Mouse (Mus musculus): ENCODE data around the gene Kcnc2. TPM values are rescaled to one million over a fixed set of nuclear protein-coding genes. Genes with fewer than 3 reads are reported as not detected.

The Kcnc2 gene
- polyA plus RNA-seq, 1 experiment from 2014 or later = 6.0 TPM

DNA sequence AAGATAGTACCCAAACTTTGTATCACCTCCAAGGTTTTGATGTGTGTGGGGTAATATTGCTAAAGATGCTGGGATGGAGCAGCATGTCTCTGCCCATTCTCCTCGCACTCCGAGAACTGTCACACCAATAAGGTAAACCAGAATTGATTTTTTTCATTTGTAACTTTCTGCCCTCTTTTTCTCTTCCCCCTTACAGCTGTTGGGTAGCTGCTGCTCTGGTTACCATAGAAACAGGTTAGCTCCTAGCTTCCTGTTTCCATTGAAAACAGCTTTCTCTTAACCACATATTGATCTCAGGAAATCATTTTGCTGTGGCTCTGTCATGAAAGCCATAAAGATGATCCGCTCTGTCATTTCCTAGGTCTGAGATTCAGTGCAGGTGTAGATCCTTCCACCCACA, 7.1 kb downstream of the Kcnc2 start:
- no peak overlapping the region for H3K4me3 ChIP-seq
- no peaks in the 10 kb centered on the region for H3K27me3 ChIP-seq
- no peaks in the 10 kb centered on the region for H3K4me1 ChIP-seq
- no peak overlapping the region for H3K27ac ChIP-seq (replicated peaks)
- 86% methylated on average over 3 of the region's 3 CpGs for WGBS
- no peak for ATAC-seq (replicated peaks)
- no peak overlapping the region for H3K4me2 ChIP-seq (replicated peaks)
- H3K9me3 ChIP-seq = no peaks in the 10 kb centered on the region
- no peaks in the 10 kb centered on the region for H3K36me3 ChIP-seq
- no peak overlapping the region for H3K9ac ChIP-seq (replicated peaks)

DNA sequence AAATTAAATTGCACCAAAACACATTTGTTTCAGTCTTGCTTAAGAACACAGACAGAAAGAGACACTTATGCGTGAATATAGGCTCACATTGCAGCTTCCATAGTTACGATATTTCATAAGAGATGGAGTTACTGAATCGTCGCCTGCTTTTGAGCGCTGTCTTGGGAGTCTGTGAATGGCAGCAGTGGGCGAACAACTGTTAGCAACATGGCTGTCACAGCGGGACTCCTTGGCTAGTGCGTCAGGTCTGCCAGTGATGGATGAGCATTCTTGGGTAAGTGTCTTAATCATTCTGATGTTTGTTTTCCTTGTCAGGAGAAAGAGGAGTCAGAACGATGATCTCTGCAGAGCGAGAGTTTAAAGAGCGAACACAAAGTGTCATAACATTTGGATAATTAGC, 44.2 kb downstream of the Kcnc2 start:
- H3K4me3 ChIP-seq = no peak overlapping the region
- H3K27me3 ChIP-seq = no peaks in the 10 kb centered on the region
- no peak overlapping the region; the same call in 1 of the 2 replicates for H3K4me2 ChIP-seq (replicated peaks)
- WGBS = 48% methylated on average over 11 of the region's 11 CpGs
- H3K36me3 ChIP-seq = no peaks in the 10 kb centered on the region
- no peak overlapping the region for H3K27ac ChIP-seq (replicated peaks)
- peak; percentile 66; the same call in 1 of the 2 replicates for ATAC-seq (replicated peaks)
- no peak overlapping the region for H3K9ac ChIP-seq (replicated peaks)
- no peaks in the 10 kb centered on the region for H3K9me3 ChIP-seq
- H3K4me1 ChIP-seq = no peaks in the 10 kb centered on the region

DNA sequence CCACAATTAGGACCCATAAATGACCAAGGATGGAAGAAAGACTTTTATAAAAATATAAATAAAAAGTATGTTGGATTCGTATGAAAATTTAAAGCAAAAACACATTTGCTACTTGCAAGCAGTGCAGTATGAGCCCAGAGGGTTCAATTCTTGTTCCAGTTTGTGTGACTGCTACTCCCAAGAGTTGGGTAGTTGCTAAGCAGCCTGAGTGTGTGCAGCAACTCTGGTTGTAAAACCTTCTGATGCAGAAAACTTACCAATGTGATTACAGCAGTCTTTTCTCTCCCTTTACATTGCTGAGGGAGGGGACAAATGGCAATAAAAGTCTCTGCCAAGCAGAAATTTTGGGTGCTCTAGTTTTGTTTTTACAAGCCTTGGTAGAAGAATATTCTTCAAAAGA, 46.9 kb downstream of the Kcnc2 start:
- Histone ChIP-seq H3K36me3 (no peaks in the 10 kb centered on the region), H3K9me3 (no peaks in the 10 kb centered on the region), H3K4me3 (no peak overlapping the region), H3K9ac (replicated peaks) (no peak overlapping the region), H3K4me1 (no peaks in the 10 kb centered on the region), H3K27me3 (no peaks in the 10 kb centered on the region), H3K4me2 (replicated peaks) (no peak overlapping the region), H3K27ac (replicated peaks) (no peak overlapping the region)
- no peak for ATAC-seq (replicated peaks)
- WGBS = 97% methylated on average over 1 of the region's 1 CpGs

DNA sequence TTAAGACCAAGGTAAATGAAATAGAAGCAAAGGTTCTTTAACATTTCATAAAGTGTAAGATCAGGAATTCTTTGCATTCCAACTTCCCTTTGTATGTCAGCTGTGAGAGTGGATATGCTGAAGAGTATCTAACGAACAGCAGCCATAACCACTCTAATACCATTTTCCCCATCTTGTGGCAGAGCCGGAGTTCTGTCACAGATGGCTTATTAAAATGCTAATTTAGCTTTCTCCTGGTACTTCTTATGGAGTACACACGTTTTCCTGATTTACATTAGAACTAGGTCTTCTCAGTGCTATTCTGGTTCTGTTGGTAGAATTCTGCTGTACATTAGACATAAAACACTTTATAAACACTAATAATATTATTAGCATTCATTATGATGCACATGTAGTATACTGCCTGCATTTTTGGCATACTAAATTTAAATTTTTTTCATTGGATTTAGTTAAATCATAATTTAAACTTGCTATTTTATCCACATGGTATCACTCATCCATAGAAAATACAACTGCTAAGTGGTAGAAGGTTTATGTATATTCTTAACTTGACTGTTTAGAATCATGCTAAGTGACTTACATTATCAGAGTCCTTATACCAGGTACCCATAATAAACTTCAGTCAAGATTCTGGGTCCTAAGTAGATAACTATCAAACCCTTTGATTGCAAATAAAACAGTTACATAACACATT, 86.9 kb downstream of the Kcnc2 start:
- no peaks in the 10 kb centered on the region for H3K27me3 ChIP-seq
- H3K9ac ChIP-seq (replicated peaks) = no peak overlapping the region
- peak; percentile 85 for ATAC-seq (replicated peaks)
- no peaks in the 10 kb centered on the region for H3K36me3 ChIP-seq
- no peaks in the 10 kb centered on the region for H3K9me3 ChIP-seq
- H3K4me1 ChIP-seq = peaks cover 5% of the 10 kb centered on the region
- no peak overlapping the region for H3K4me3 ChIP-seq
- H3K27ac ChIP-seq (replicated peaks) = peak overlapping the region; percentile 56
- no peak overlapping the region for H3K4me2 ChIP-seq (replicated peaks)
- WGBS = 5% methylated on average over 3 of the region's 3 CpGs

DNA sequence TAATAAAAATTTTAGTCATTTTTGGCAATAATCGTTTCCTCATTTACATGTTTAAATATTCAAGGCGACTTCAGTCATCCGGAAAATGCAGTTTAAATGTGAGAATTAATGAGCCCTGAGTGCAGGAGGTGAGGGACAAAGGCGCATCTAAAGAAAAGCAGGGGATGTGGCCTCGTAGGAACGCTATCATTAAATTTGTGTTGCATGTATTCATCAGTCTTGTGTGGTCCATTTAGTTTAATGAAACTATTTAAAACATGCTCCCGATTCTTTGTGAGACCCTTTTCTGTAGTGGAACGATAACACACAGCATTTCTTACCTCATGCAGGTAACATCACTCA, 87.4 kb downstream of the Kcnc2 start:
- ATAC-seq (replicated peaks) = peak; percentile 57; the same call in 1 of the 2 replicates
- no peaks in the 10 kb centered on the region for H3K9me3 ChIP-seq
- no peak overlapping the region for H3K4me3 ChIP-seq
- no peaks in the 10 kb centered on the region for H3K36me3 ChIP-seq
- no peaks in the 10 kb centered on the region for H3K27me3 ChIP-seq
- no peak overlapping the region for H3K4me2 ChIP-seq (replicated peaks)
- H3K27ac ChIP-seq (replicated peaks) = peak overlapping the region; percentile 55
- 16% methylated on average over 8 of the region's 8 CpGs for WGBS
- no peak overlapping the region for H3K9ac ChIP-seq (replicated peaks)
- peaks cover 5% of the 10 kb centered on the region for H3K4me1 ChIP-seq

DNA sequence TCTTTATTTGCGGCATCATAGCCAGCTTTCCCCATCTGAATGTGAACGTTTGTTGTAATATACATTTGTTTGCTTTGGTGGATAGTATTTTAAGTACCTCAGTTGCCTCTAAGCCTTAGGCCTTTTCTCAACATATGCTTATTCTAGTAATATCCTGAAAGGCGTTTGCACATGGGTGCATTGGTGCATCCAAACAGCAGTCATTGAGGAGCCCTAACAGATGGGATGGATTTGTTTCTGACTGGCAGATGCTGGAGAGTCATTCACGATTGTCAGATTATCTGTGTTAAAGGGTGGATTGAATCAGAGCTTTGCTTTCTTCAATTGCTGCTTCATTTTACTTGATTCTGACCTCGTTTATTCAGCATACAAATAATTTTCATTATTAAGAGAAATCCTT, 89.8 kb downstream of the Kcnc2 start:
- Histone ChIP-seq H3K27ac (replicated peaks) (peak overlapping the region; percentile 32; the same call in 1 of the 2 replicates), H3K36me3 (no peaks in the 10 kb centered on the region), H3K27me3 (no peaks in the 10 kb centered on the region), H3K4me2 (replicated peaks) (no peak overlapping the region), H3K9me3 (no peaks in the 10 kb centered on the region), H3K4me3 (no peak overlapping the region), H3K4me1 (peaks cover 5% of the 10 kb centered on the region), H3K9ac (replicated peaks) (no peak overlapping the region)
- WGBS = 57% methylated on average over 5 of the region's 5 CpGs
- no peak; the same call in 1 of the 2 replicates for ATAC-seq (replicated peaks)

DNA sequence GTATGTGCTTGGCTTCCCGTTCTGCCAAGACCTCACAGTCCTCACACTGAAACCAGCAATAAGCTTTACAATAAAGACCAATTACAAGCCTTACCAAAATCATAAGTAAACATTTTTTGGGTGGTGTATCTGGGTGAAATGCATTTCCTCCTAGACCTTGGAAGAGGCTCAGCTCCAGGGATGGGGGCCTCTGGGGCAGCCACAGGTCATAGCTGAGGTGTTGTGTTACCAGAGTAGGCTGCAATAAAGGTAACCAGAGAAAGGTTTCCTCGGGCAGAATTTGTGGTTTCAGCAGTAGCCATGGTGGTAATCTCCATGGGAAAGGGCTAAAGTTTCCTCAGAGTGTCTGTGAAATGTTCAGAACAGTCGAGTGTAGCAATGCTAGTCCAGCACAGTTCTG, 97.4 kb downstream of the Kcnc2 start:
- H3K9ac ChIP-seq (replicated peaks) = no peak overlapping the region
- no peaks in the 10 kb centered on the region for H3K9me3 ChIP-seq
- WGBS = 83% methylated on average over 3 of the region's 3 CpGs
- no peak overlapping the region for H3K27ac ChIP-seq (replicated peaks)
- no peaks in the 10 kb centered on the region for H3K36me3 ChIP-seq
- no peak overlapping the region for H3K4me3 ChIP-seq
- H3K4me1 ChIP-seq = no peaks in the 10 kb centered on the region
- no peaks in the 10 kb centered on the region for H3K27me3 ChIP-seq
- ATAC-seq (replicated peaks) = no peak
- no peak overlapping the region for H3K4me2 ChIP-seq (replicated peaks)

DNA sequence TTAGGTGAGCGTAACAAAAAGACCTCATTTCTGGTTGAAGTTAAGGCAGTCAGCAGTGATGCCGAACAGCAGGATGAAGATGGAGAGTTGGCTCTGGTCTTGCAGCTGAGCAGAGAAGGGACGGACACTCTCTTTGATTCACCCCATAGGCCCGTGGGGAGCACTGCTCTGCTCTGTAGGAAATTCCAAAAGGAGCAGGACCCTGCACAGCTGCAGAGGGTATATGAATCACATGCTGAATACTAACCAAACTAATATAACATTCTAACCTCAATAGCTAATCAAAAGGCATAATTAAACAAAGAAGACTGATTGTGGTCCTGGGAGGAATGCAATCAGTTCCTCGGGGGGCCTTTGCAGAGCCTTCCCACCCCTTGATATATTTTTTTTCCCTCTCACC, 106.2 kb downstream of the Kcnc2 start:
- 0 out of 2 replicates have a peak, but pooled peaks cover 6% of the 10 kb centered on the region for H3K4me1 ChIP-seq
- peak; percentile 78 for ATAC-seq (replicated peaks)
- 79% methylated on average over 5 of the region's 5 CpGs for WGBS
- H3K27ac ChIP-seq (replicated peaks) = no peak overlapping the region
- no peak overlapping the region for H3K9ac ChIP-seq (replicated peaks)
- no peaks in the 10 kb centered on the region for H3K9me3 ChIP-seq
- H3K27me3 ChIP-seq = no peaks in the 10 kb centered on the region
- no peaks in the 10 kb centered on the region for H3K36me3 ChIP-seq
- no peak overlapping the region for H3K4me2 ChIP-seq (replicated peaks)
- no peak overlapping the region for H3K4me3 ChIP-seq

DNA sequence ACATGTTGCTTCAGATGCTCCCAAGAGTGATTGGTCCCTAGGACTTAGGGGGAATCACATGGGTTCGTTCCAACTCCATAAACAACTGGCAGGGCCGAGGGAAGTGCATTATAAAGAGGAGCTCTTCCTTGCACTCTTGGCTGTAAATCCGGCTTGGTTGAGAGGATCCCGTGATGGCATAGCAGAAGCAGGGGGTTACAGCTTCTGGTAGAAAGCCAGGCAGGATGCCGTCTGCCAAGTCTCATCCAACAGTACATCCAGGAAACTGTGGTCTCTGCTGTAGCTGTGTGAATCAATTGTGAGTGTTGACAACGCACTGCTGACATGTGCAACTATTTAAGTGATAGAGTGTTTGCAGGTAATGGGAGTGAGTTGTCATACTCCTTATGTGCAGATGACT, 107.5 kb downstream of the Kcnc2 start:
- no peak for ATAC-seq (replicated peaks)
- WGBS = 69% methylated on average over 6 of the region's 6 CpGs
- no peak overlapping the region for H3K4me3 ChIP-seq

DNA sequence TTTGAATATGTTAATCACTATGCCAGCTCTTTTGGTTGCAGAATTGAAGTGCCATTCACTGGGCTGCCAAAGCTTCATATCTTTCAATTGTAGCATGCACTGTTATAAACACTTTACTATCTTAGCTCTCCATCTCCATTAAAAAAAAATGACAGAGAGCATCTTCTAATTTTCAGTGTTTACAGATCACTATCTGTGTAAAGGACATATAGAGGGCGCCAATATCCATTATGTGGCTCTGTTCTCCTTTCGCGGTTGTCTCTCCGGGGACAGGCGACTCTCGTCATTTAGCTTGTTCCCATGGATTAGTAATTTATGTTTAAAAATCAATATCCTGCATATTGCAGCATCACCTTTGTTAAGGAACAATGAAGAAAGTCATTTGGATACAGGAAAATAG, 109.7 kb downstream of the Kcnc2 start:
- Histone ChIP-seq H3K9ac (replicated peaks) (no peak overlapping the region), H3K4me1 (0 out of 2 replicates have a peak, but pooled peaks cover 6% of the 10 kb centered on the region), H3K4me2 (replicated peaks) (no peak overlapping the region), H3K36me3 (no peaks in the 10 kb centered on the region), H3K4me3 (no peak overlapping the region), H3K27me3 (no peaks in the 10 kb centered on the region), H3K27ac (replicated peaks) (no peak overlapping the region), H3K9me3 (no peaks in the 10 kb centered on the region)
- 92% methylated on average over 6 of the region's 6 CpGs for WGBS
- no peak for ATAC-seq (replicated peaks)

More for the DNA sequence above, 107.5 kb downstream of the Kcnc2 start:
- H3K9ac ChIP-seq (replicated peaks) = no peak overlapping the region
- H3K36me3 ChIP-seq = no peaks in the 10 kb centered on the region
- no peak overlapping the region for H3K4me2 ChIP-seq (replicated peaks)
- H3K27ac ChIP-seq (replicated peaks) = no peak overlapping the region
- H3K4me1 ChIP-seq = 0 out of 2 replicates have a peak, but pooled peaks cover 6% of the 10 kb centered on the region
- no peaks in the 10 kb centered on the region for H3K27me3 ChIP-seq
- no peaks in the 10 kb centered on the region for H3K9me3 ChIP-seq

DNA sequence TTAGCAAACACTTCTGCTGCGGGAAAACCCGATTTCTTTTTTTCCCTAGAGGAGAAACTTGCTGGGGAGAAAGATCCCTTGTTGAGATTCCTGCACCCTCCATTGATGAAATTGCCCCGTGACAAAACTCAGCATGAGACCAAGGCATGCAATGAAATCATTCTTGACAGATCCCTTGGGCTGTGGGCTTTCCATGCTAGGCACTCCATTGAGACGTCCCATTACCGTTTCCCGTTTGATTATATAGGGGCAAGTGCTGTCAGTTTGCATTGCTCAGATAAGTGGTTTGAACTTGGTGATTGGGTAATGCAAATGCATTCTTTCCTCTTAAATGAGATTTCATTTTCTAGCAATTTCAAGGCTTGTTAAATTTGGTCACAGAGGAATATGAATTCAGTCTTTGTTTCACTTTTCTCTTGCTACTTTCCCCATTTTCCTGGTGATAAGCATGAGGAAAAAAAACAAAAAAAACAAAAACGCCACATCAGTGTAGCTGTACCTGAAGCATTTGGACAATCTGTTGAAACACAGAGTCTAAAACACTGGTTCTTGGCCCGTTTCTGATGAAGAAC, 123.6 kb downstream of the Kcnc2 start:
- Histone ChIP-seq H3K9me3 (no peaks in the 10 kb centered on the region), H3K9ac (replicated peaks) (no peak overlapping the region), H3K36me3 (no peaks in the 10 kb centered on the region), H3K4me1 (no peaks in the 10 kb centered on the region), H3K27ac (replicated peaks) (no peak overlapping the region), H3K4me3 (no peak overlapping the region), H3K4me2 (replicated peaks) (no peak overlapping the region), H3K27me3 (no peaks in the 10 kb centered on the region)
- 60% methylated on average over 8 of the region's 8 CpGs for WGBS
- ATAC-seq (replicated peaks) = no peak

DNA sequence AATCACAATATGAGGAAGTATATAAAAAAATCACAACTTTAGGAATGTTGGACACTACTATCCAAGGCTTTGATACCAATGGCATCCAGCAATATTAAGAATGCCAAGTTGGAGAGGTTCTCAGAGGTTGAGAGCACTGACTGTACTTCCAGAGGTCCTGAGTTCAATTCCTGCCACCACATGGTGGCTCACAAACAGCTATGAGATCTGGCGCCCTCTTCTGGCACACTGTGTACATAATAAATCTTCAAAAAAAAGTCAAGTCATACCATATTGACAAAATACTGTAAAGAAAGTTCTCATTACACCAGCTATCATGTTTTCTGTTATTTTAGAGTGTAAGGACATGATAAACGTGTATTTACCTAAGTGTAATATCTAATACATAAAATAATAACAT, 126.3 kb downstream of the Kcnc2 start:
- peaks cover 11% of the 10 kb centered on the region for H3K4me1 ChIP-seq
- ATAC-seq (replicated peaks) = no peak
- H3K4me2 ChIP-seq (replicated peaks) = no peak overlapping the region
- no peaks in the 10 kb centered on the region for H3K27me3 ChIP-seq
- H3K4me3 ChIP-seq = no peak overlapping the region
- no peaks in the 10 kb centered on the region for H3K36me3 ChIP-seq
- H3K27ac ChIP-seq (replicated peaks) = no peak overlapping the region
- no peaks in the 10 kb centered on the region for H3K9me3 ChIP-seq
- WGBS = 66% methylated on average over 2 of the region's 2 CpGs
- H3K9ac ChIP-seq (replicated peaks) = no peak overlapping the region
